Mouse (Mus musculus): ENCODE results near the gene Igtp. TPM values are rescaled to one million over a fixed set of nuclear protein-coding genes. Genes with fewer than 3 reads are reported as not detected.

The Igtp gene
- total and polyA plus RNA-seq, 3 experiments: 70.3 to 143 (median 107) TPM

DNA sequence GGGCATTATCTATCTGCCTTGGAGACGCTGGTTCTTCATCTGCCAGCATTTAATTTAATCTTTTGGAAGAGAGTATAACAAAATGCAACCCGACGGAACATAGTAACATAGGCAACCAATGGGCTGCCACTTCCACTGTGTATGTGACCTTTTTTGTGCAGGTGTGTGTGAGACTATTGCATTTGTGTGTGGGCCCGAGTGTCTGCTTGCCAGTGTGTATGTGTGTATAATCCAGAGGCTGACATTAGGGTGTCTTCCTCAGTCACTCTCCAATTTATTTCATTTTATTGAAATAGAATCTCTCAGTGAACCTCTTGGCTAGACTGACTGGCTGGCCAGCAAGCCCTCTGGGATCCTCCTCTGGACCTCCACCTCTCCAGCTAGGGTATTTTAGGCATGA lies 870 bp downstream of the Igtp start:
- Histone ChIP-seq H3K79me2 (replicated peaks; ENCODE audit: control insufficient read depth, extremely low read depth, insufficient read depth, poor library complexity, severe bottlenecking) (peaks cover 39% of the 10 kb centered on the region), H3K27ac (ENCODE audit: insufficient read depth, low read depth) (peak overlapping the region; percentile 51; the same call in 1 of the 2 replicates), H3K4me2 (ENCODE audit: insufficient read depth, low read depth, poor library complexity, severe bottlenecking) (peak overlapping the region; percentile 85), H3K9ac (ENCODE audit: insufficient read depth, low read depth) (peak overlapping the region; percentile 85), H3K4me1 (ENCODE audit: control insufficient read depth in 1 of 2, insufficient read depth in 2 of 2) (peaks cover 9 to 32% of the 10 kb centered on the region in 2 experiments), H3K9me3 (replicated peaks; ENCODE audit: low read length) (no peaks in the 10 kb centered on the region), H3K36me3 (replicated peaks in 1 of 2; ENCODE audit: control insufficient read depth in 1 of 2, insufficient read depth in 1 of 2, low read length in 1 of 2) (peaks cover 13 to 29% of the 10 kb centered on the region in 2 experiments), H3K27me3 (replicated peaks) (no peaks in the 10 kb centered on the region), H3K4me3 (replicated peaks in 1 of 3; ENCODE audit: low read depth in 2 of 3, low read length in 2 of 3, poor library complexity in 1 of 3) (peak overlapping the region; percentile 67 to 95 (median 86))
- in situ Hi-C loops (cut with MboI; ENCODE audit: low pct_ligation_motif_present, low pct_unique_long_range_greater_than_20kb, low sequenced_read_pairs) (no loop called here), dilution Hi-C loops (cut with MboI; ENCODE audit: extremely low pct_ligation_motif_present, extremely low pct_unique_long_range_greater_than_20kb, low sequenced_read_pairs) (no loop called here)
- DNase-seq (ENCODE audit: extremely low read depth): no peak
- peak; percentile 16; the same call in 1 of the 2 replicates for TF ChIP-seq TCF12 (IDR thresholded peaks at IDR 0.05; ENCODE audit: low read depth, low read length)
- no peak for TF ChIP-seq SIN3A (IDR thresholded peaks at IDR 0.05; ENCODE audit: low read length)

DNA sequence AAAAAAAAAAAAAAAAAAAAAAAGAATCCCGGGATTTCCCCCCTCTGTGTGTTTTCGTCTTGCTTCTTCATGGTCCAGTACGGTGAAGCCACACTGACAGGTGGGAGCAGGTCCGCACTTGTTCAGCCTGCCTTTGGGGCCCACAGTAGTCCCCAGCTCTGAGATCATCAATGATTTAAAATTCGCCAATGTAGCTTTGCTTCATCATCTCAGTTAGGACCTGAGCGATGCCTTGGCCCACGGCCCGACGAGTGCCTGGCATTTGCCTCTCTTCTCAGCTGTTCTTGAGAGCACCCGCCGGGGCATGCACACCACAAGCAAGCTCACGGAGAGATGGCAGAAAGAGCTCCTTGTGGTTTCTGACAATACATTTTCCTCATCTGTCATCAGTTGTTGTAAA lies 1.7 kb downstream of the Igtp start:
- peaks cover 9 to 23% of the 10 kb centered on the region in 2 experiments for H3K4me1 ChIP-seq (ENCODE audit: control insufficient read depth in 1 of 2, insufficient read depth in 2 of 2)
- H3K4me3 ChIP-seq (replicated peaks in 1 of 3; ENCODE audit: low read depth in 2 of 3, low read length in 2 of 3, poor library complexity in 1 of 3): peak overlapping the region; percentile 55 to 95 (median 63)
- H3K9me3 ChIP-seq (replicated peaks; ENCODE audit: low read length): no peaks in the 10 kb centered on the region
- peak overlapping the region; percentile 85 for H3K4me2 ChIP-seq (ENCODE audit: insufficient read depth, low read depth, poor library complexity, severe bottlenecking)
- H3K36me3 ChIP-seq (replicated peaks in 1 of 2; ENCODE audit: control insufficient read depth in 1 of 2, insufficient read depth in 1 of 2, low read length in 1 of 2): peaks cover 20 to 36% of the 10 kb centered on the region in 2 experiments
- in situ Hi-C loops (cut with MboI; ENCODE audit: low pct_ligation_motif_present, low pct_unique_long_range_greater_than_20kb, low sequenced_read_pairs) (no loop called here), dilution Hi-C loops (cut with MboI; ENCODE audit: extremely low pct_ligation_motif_present, extremely low pct_unique_long_range_greater_than_20kb, low sequenced_read_pairs) (no loop called here)
- peak; percentile 86 for DNase-seq (ENCODE audit: extremely low read depth)
- H3K79me2 ChIP-seq (replicated peaks; ENCODE audit: control insufficient read depth, extremely low read depth, insufficient read depth, poor library complexity, severe bottlenecking): peaks cover 41% of the 10 kb centered on the region
- H3K27me3 ChIP-seq (replicated peaks): no peaks in the 10 kb centered on the region
- H3K9ac ChIP-seq (ENCODE audit: insufficient read depth, low read depth): peak overlapping the region; percentile 85
- H3K27ac ChIP-seq (ENCODE audit: insufficient read depth, low read depth): peak overlapping the region; percentile 81
- TF ChIP-seq USF1 (IDR thresholded peaks at IDR 0.05; ENCODE audit: low read depth, low read length) (no peak), RAD21 (IDR thresholded peaks at IDR 0.05; ENCODE audit: low read depth, low read length) (no peak; the same call in 1 of the 2 replicates), ELF1 (IDR thresholded peaks at IDR 0.05; ENCODE audit: low read depth, low read length) (peak; percentile 48; the same call in 1 of the 2 replicates), EP300 (IDR thresholded peaks at IDR 0.05; ENCODE audit: low read length) (peak; percentile 75), BHLHE40 (IDR thresholded peaks at IDR 0.05; ENCODE audit: low read depth, low read length) (peak; percentile 76), ZC3H11A (IDR thresholded peaks at IDR 0.05; ENCODE audit: low read depth, low read length) (no peak), PAX5 (IDR thresholded peaks at IDR 0.05; ENCODE audit: low read length) (no peak), GABPA (IDR thresholded peaks at IDR 0.05; ENCODE audit: insufficient replicate concordance, low read depth, low read length) (no peak), ZNF384 (IDR thresholded peaks at IDR 0.05; ENCODE audit: low read depth, low read length) (peak; percentile 98), CHD2 (IDR thresholded peaks at IDR 0.05; ENCODE audit: low read length) (peak; percentile 47; the same call in 1 of the 2 replicates), MYC (IDR thresholded peaks at IDR 0.05; ENCODE audit: low read depth, low read length) (peak; percentile 22; the same call in 1 of the 2 replicates), SIN3A (IDR thresholded peaks at IDR 0.05; ENCODE audit: low read length) (peak; percentile 92), HCFC1 (IDR thresholded peaks at IDR 0.05; ENCODE audit: low read depth, low read length) (peak; percentile 36; the same call in 1 of the 2 replicates), TBP (conservative IDR thresholded peaks at IDR 0.05; ENCODE audit: low read depth, low read length) (peak; percentile 71), JUN (IDR thresholded peaks at IDR 0.05; ENCODE audit: insufficient read depth, low read depth, low read length) (peak; percentile 67; the same call in 1 of the 2 replicates), JUND (conservative IDR thresholded peaks at IDR 0.05; ENCODE audit: low read depth, low read length) (0 out of 2 replicates have a peak, but pooled peaks have one; percentile 22), POLR2AphosphoS2 (IDR thresholded peaks at IDR 0.05; ENCODE audit: low read depth, low read length) (peak; percentile 58; the same call in 1 of the 2 replicates), POLR2A (IDR thresholded peaks at IDR 0.05; ENCODE audit: low read depth, low read length) (peak; percentile 70), MAZ (IDR thresholded peaks at IDR 0.05; ENCODE audit: low read depth, low read length) (peak; percentile 84; the same call in 1 of the 2 replicates), MAFK (IDR thresholded peaks at IDR 0.05; ENCODE audit: insufficient replicate concordance, low read length) (no peak), TCF12 (IDR thresholded peaks at IDR 0.05; ENCODE audit: low read depth, low read length) (peak; percentile 82; the same call in 1 of the 2 replicates), UBTF (IDR thresholded peaks at IDR 0.05; ENCODE audit: low read depth, low read length) (no peak), MEF2A (IDR thresholded peaks at IDR 0.05; ENCODE audit: borderline replicate concordance, low read depth, low read length) (peak; percentile 89), ZMIZ1 (IDR thresholded peaks at IDR 0.05; ENCODE audit: low read depth, low read length) (peak; percentile 86; the same call in 1 of the 2 replicates), NRF1 (IDR thresholded peaks at IDR 0.05; ENCODE audit: low read depth, low read length) (peak; percentile 32), ETS1 (conservative IDR thresholded peaks at IDR 0.05; ENCODE audit: low read depth, low read length) (peak; percentile 93), IRF4 (IDR thresholded peaks at IDR 0.05; ENCODE audit: low read depth, low read length) (peak; percentile 88), KAT2A (IDR thresholded peaks at IDR 0.05; ENCODE audit: insufficient replicate concordance, low read length) (0 out of 2 replicates have a peak, but pooled peaks have one; percentile 16), MAX (IDR thresholded peaks at IDR 0.05; ENCODE audit: low read length) (no peak), CHD1 (IDR thresholded peaks at IDR 0.05; ENCODE audit: low read depth, low read length) (peak; percentile 99), SMC3 (IDR thresholded peaks at IDR 0.05; ENCODE audit: low read depth, low read length) (peak; percentile 6; the same call in 1 of the 2 replicates)

All from CH12.LX (cell line).